Mouse (Mus musculus): ENCODE data around the gene Bcl2l1. TPM values are rescaled to one million over a fixed set of nuclear protein-coding genes. Genes with fewer than 3 reads are reported as not detected.
A peak's percentile ranks its signal among the peaks of the same experiment; 100 is the strongest.

Gene Bcl2l1
- polyA plus RNA-seq, 1 experiment = 142 TPM

GRCm38 (mm10) chr2:152808178-152808577 lies 23.4 kb downstream of the Bcl2l1 start:
- TF ChIP-seq CTCF (IDR thresholded peaks at IDR 0.05; ENCODE audit: borderline replicate concordance, insufficient read depth, low read depth, low read length) (no peak), POLR2A (IDR thresholded peaks at IDR 0.05; ENCODE audit: borderline replicate concordance, insufficient read depth, low read length) (no peak)
- no peak for DNase-seq
- Histone ChIP-seq H3K27ac (ENCODE audit: insufficient read depth, low read length) (no peak overlapping the region), H3K27me3 (ENCODE audit: control insufficient read depth, insufficient read depth, low read length) (no peaks in the 10 kb centered on the region), H3K4me3 (replicated peaks; ENCODE audit: insufficient read depth, low read depth, low read length) (no peak overlapping the region), H3K4me1 (ENCODE audit: control insufficient read depth, insufficient read depth, low read length) (peaks cover 57% of the 10 kb centered on the region)
- 71% methylated on average over 3 of the region's 3 CpGs for WGBS

- Histone ChIP-seq H3K4me1 (ENCODE audit: control insufficient read depth, insufficient read depth, low read length) (peaks cover 54% of the 10 kb centered on the region), H3K27me3 (ENCODE audit: control insufficient read depth, insufficient read depth, low read length) (no peaks in the 10 kb centered on the region), H3K4me3 (replicated peaks; ENCODE audit: insufficient read depth, low read depth, low read length) (no peak overlapping the region), H3K27ac (ENCODE audit: insufficient read depth, low read length) (peak overlapping the region; percentile 81)
- DNase-seq = no peak
- TF ChIP-seq CTCF (IDR thresholded peaks at IDR 0.05; ENCODE audit: borderline replicate concordance, insufficient read depth, low read depth, low read length) (no peak), POLR2A (IDR thresholded peaks at IDR 0.05; ENCODE audit: borderline replicate concordance, insufficient read depth, low read length) (no peak)
- WGBS = 42% methylated on average over 2 of the region's 2 CpGs
Observed at GRCm38 (mm10) chr2:152806037-152806436, 25.5 kb downstream of the Bcl2l1 start.

- peak overlapping the region; percentile 81 for H3K27ac ChIP-seq (ENCODE audit: insufficient read depth, low read length)
- H3K4me1 ChIP-seq (ENCODE audit: control insufficient read depth, insufficient read depth, low read length) = peaks cover 48% of the 10 kb centered on the region
- TF ChIP-seq CTCF (IDR thresholded peaks at IDR 0.05; ENCODE audit: borderline replicate concordance, insufficient read depth, low read depth, low read length) (no peak), POLR2A (IDR thresholded peaks at IDR 0.05; ENCODE audit: borderline replicate concordance, insufficient read depth, low read length) (no peak)
- no peaks in the 10 kb centered on the region for H3K27me3 ChIP-seq (ENCODE audit: control insufficient read depth, insufficient read depth, low read length)
- H3K4me3 ChIP-seq (replicated peaks; ENCODE audit: insufficient read depth, low read depth, low read length) = no peak overlapping the region
- DNase-seq = no peak
- WGBS = 20% methylated on average over 5 of the region's 5 CpGs
Observed at GRCm38 (mm10) chr2:152805111-152805490, 26.4 kb downstream of the Bcl2l1 start.

- peak overlapping the region; percentile 81 for H3K27ac ChIP-seq (ENCODE audit: insufficient read depth, low read length)
- H3K4me1 ChIP-seq (ENCODE audit: control insufficient read depth, insufficient read depth, low read length) = peaks cover 46% of the 10 kb centered on the region
- TF ChIP-seq CTCF (IDR thresholded peaks at IDR 0.05; ENCODE audit: borderline replicate concordance, insufficient read depth, low read depth, low read length) (no peak; the same call in 1 of the 2 replicates), POLR2A (IDR thresholded peaks at IDR 0.05; ENCODE audit: borderline replicate concordance, insufficient read depth, low read length) (no peak)
- peak; percentile 93 for DNase-seq
- H3K4me3 ChIP-seq (replicated peaks; ENCODE audit: insufficient read depth, low read depth, low read length) = no peak overlapping the region
- WGBS = 2% methylated on average over 6 of the region's 6 CpGs
- H3K27me3 ChIP-seq (ENCODE audit: control insufficient read depth, insufficient read depth, low read length) = no peaks in the 10 kb centered on the region
Observed at GRCm38 (mm10) chr2:152804408-152805110, 27.0 kb downstream of the Bcl2l1 start.

GRCm38 (mm10) chr2:152803081-152803480 lies 28.4 kb downstream of the Bcl2l1 start:
- Histone ChIP-seq H3K27ac (ENCODE audit: insufficient read depth, low read length) (peak overlapping the region; percentile 64), H3K4me3 (replicated peaks; ENCODE audit: insufficient read depth, low read depth, low read length) (no peak overlapping the region), H3K27me3 (ENCODE audit: control insufficient read depth, insufficient read depth, low read length) (no peaks in the 10 kb centered on the region), H3K4me1 (ENCODE audit: control insufficient read depth, insufficient read depth, low read length) (peaks cover 51% of the 10 kb centered on the region)
- WGBS = 92% methylated on average over 5 of the region's 5 CpGs
- DNase-seq = no peak
- TF ChIP-seq CTCF (IDR thresholded peaks at IDR 0.05; ENCODE audit: borderline replicate concordance, insufficient read depth, low read depth, low read length) (no peak), POLR2A (IDR thresholded peaks at IDR 0.05; ENCODE audit: borderline replicate concordance, insufficient read depth, low read length) (no peak)

- 64% methylated on average over 10 of the region's 10 CpGs for WGBS
- DNase-seq = no peak
- H3K4me1 ChIP-seq (ENCODE audit: control insufficient read depth, insufficient read depth, low read length) = peaks cover 56% of the 10 kb centered on the region
- peak overlapping the region; percentile 81; the same call in 1 of the 2 replicates for H3K27ac ChIP-seq (ENCODE audit: insufficient read depth, low read length)
- no peak overlapping the region for H3K4me3 ChIP-seq (replicated peaks; ENCODE audit: insufficient read depth, low read depth, low read length)
- H3K27me3 ChIP-seq (ENCODE audit: control insufficient read depth, insufficient read depth, low read length) = no peaks in the 10 kb centered on the region
- TF ChIP-seq CTCF (IDR thresholded peaks at IDR 0.05; ENCODE audit: borderline replicate concordance, insufficient read depth, low read depth, low read length) = no peak
- no peak for TF ChIP-seq POLR2A (IDR thresholded peaks at IDR 0.05; ENCODE audit: borderline replicate concordance, insufficient read depth, low read length)
Observed at GRCm38 (mm10) chr2:152802303-152802702, 29.2 kb downstream of the Bcl2l1 start.

GRCm38 (mm10) chr2:152800762-152801113 lies 30.8 kb downstream of the Bcl2l1 start:
- TF ChIP-seq CTCF (IDR thresholded peaks at IDR 0.05; ENCODE audit: borderline replicate concordance, insufficient read depth, low read depth, low read length) (no peak), POLR2A (IDR thresholded peaks at IDR 0.05; ENCODE audit: borderline replicate concordance, insufficient read depth, low read length) (no peak)
- H3K27ac ChIP-seq (ENCODE audit: insufficient read depth, low read length) = no peak overlapping the region; the same call in 1 of the 2 replicates
- H3K4me3 ChIP-seq (replicated peaks; ENCODE audit: insufficient read depth, low read depth, low read length) = no peak overlapping the region
- DNase-seq = no peak
- H3K4me1 ChIP-seq (ENCODE audit: control insufficient read depth, insufficient read depth, low read length) = peaks cover 48% of the 10 kb centered on the region
- H3K27me3 ChIP-seq (ENCODE audit: control insufficient read depth, insufficient read depth, low read length) = no peaks in the 10 kb centered on the region
